Mouse (Mus musculus) stomach, embryonic 15.5 days (tissue): ENCODE measurements around the gene Eif4ebp2. TPM values are rescaled to one million over a fixed set of nuclear protein-coding genes. Genes with fewer than 3 reads are reported as not detected.

Source experiments
- ATAC-seq: fragments of 200-750 bp; cut with Nextera tagmentation; 2 replicates; pipeline ENCODE4 v1.8.0; 2017; ENCODE audit warnings: low read depth, moderate number of reproducible peaks, moderate TSS enrichment; ENCODE audit not compliant: insufficient read depth, low FRiP score
- H3K27ac ChIP-seq: fragments of 300-500 bp; sonication (generic); 2 replicates; pipeline ENCODE4 v1.5.1; 2015; ENCODE audit warnings: mild to moderate bottlenecking, inconsistent platforms
- H3K27me3 ChIP-seq: fragments of 300-500 bp; sonication (generic); replicated peaks from 2 replicates; pipeline ENCODE4 v1.6.1; 2015; ENCODE audit warnings: inconsistent platforms
- H3K36me3 ChIP-seq: fragments of 300-500 bp; sonication (generic); 2 replicates; pipeline ENCODE4 v1.6.1; 2015; ENCODE audit warnings: inconsistent platforms
- H3K4me1 ChIP-seq: fragments of 300-500 bp; sonication (generic); 2 replicates; pipeline ENCODE4 v1.6.1; 2015; ENCODE audit warnings: inconsistent platforms
- H3K4me2 ChIP-seq: fragments of 300-500 bp; sonication (generic); 2 replicates; pipeline ENCODE4 v1.6.1; 2015; ENCODE audit warnings: mild to moderate bottlenecking, inconsistent platforms
- H3K4me3 ChIP-seq: fragments of 300-500 bp; sonication (generic); replicated peaks from 2 replicates; pipeline ENCODE4 v1.5.1; 2015; ENCODE audit warnings: inconsistent platforms
- H3K9ac ChIP-seq: fragments of 300-500 bp; sonication (generic); 2 replicates; pipeline ENCODE4 v1.6.1; 2015; ENCODE audit warnings: inconsistent platforms
- H3K9me3 ChIP-seq: fragments of 300-500 bp; sonication (generic); 2 replicates; pipeline ENCODE4 v1.6.1; 2016; ENCODE audit warnings: inconsistent platforms
- WGBS: fragments of 180-500 bp; shearing (Covaris S2); methylation state at CpG from one replicate; pipeline ENCODE4 v1.1.7; 2015; 5-methylcytosine and 5-hydroxymethylcytosine counted together
- polyA plus RNA-seq: library from polyadenylated mRNA; unstranded; fragments of >200 nt; fragmentation: Nextera tagmentation; extraction: Ambion mirVana; gene quantifications from 2 replicates; pipeline ENCODE4 v1.2.1, GENCODE M21; 2015

Gene Eif4ebp2
- polyA plus RNA-seq = 72.3 and 77.5 TPM in 2 replicates

- Histone ChIP-seq H3K9me3 (no peaks in the 10 kb centered on the region), H3K4me3 (peak within 1 kb of the TSS; percentile 100), H3K9ac (peak within 1 kb of the TSS; percentile 88), H3K4me1 (peaks cover 17% of the 10 kb centered on the region; the same call in 1 of the 2 replicates), H3K27ac (peak within 1 kb of the TSS; percentile 86), H3K27me3 (no peaks in the 10 kb centered on the region), H3K4me2 (peak within 1 kb of the TSS; percentile 68), H3K36me3 (peaks cover 7% of the 10 kb centered on the region)
- 1% methylated on average over 34 of the region's 36 CpGs for WGBS
- ATAC-seq = peak; percentile 98
These were observed at the start of gene Eif4ebp2 for GRCm38 (mm10) chr10:61452645-61453044. Eif4ebp2 (minus strand) TSS chr10:61452661.

- no peaks in the 10 kb centered on the region for H3K27me3 ChIP-seq
- 80% methylated on average over 7 of the region's 7 CpGs for WGBS
- peaks cover 8% of the 10 kb centered on the region for H3K4me1 ChIP-seq
- no peak overlapping the region for H3K4me3 ChIP-seq
- no peak overlapping the region for H3K4me2 ChIP-seq
- H3K9me3 ChIP-seq = no peaks in the 10 kb centered on the region
- no peak for ATAC-seq
- no peak overlapping the region for H3K9ac ChIP-seq
- no peak overlapping the region for H3K27ac ChIP-seq
- H3K36me3 ChIP-seq = no peaks in the 10 kb centered on the region
These were observed 48.3 kb upstream of the Eif4ebp2 start for GRCm38 (mm10) chr10:61500756-61501155.

- 77% methylated on average over 20 of the region's 20 CpGs for WGBS
- no peak for ATAC-seq
- Histone ChIP-seq H3K27ac (no peak overlapping the region), H3K4me1 (peaks cover 14% of the 10 kb centered on the region), H3K27me3 (no peaks in the 10 kb centered on the region), H3K36me3 (no peaks in the 10 kb centered on the region), H3K9ac (no peak overlapping the region), H3K4me2 (no peak overlapping the region), H3K4me3 (no peak overlapping the region), H3K9me3 (no peaks in the 10 kb centered on the region)
These were observed 47.3 kb upstream of the Eif4ebp2 start for GRCm38 (mm10) chr10:61499505-61500466.

- WGBS = 52% methylated on average over 9 of the region's 9 CpGs
- H3K4me2 ChIP-seq = no peak overlapping the region
- no peaks in the 10 kb centered on the region for H3K9me3 ChIP-seq
- H3K4me3 ChIP-seq = no peak overlapping the region
- H3K4me1 ChIP-seq = peaks cover 14% of the 10 kb centered on the region
- no peak overlapping the region for H3K27ac ChIP-seq
- no peaks in the 10 kb centered on the region for H3K27me3 ChIP-seq
- no peaks in the 10 kb centered on the region for H3K36me3 ChIP-seq
- ATAC-seq = no peak
- H3K9ac ChIP-seq = no peak overlapping the region
These were observed 43.8 kb upstream of the Eif4ebp2 start for GRCm38 (mm10) chr10:61496231-61496630.

- Histone ChIP-seq H3K36me3 (no peaks in the 10 kb centered on the region), H3K9me3 (no peaks in the 10 kb centered on the region), H3K4me2 (no peak overlapping the region), H3K27me3 (no peaks in the 10 kb centered on the region), H3K27ac (no peak overlapping the region), H3K4me3 (no peak overlapping the region), H3K4me1 (peaks cover 14% of the 10 kb centered on the region), H3K9ac (no peak overlapping the region)
- 58% methylated on average over 4 of the region's 4 CpGs for WGBS
- ATAC-seq = no peak
These were observed 43.0 kb upstream of the Eif4ebp2 start for GRCm38 (mm10) chr10:61495461-61495860.

- Histone ChIP-seq H3K27ac (no peak overlapping the region), H3K4me1 (peaks cover 14% of the 10 kb centered on the region), H3K36me3 (no peaks in the 10 kb centered on the region), H3K9me3 (no peaks in the 10 kb centered on the region), H3K9ac (no peak overlapping the region), H3K4me2 (no peak overlapping the region), H3K27me3 (no peaks in the 10 kb centered on the region), H3K4me3 (no peak overlapping the region)
- peak; percentile 74; the same call in 1 of the 2 replicates for ATAC-seq
- 12% methylated on average over 11 of the region's 11 CpGs for WGBS
These were observed 39.6 kb upstream of the Eif4ebp2 start for GRCm38 (mm10) chr10:61492040-61492439.

GRCm38 (mm10) chr10:61491573-61491972, 39.1 kb upstream of the Eif4ebp2 start:
- no peak overlapping the region for H3K4me3 ChIP-seq
- peak; percentile 47; the same call in 1 of the 2 replicates for ATAC-seq
- no peak overlapping the region for H3K27ac ChIP-seq
- H3K36me3 ChIP-seq = no peaks in the 10 kb centered on the region
- H3K9ac ChIP-seq = no peak overlapping the region
- H3K27me3 ChIP-seq = no peaks in the 10 kb centered on the region
- no peaks in the 10 kb centered on the region for H3K9me3 ChIP-seq
- H3K4me2 ChIP-seq = no peak overlapping the region
- WGBS = 31% methylated on average over 8 of the region's 8 CpGs
- peaks cover 14% of the 10 kb centered on the region for H3K4me1 ChIP-seq

- no peaks in the 10 kb centered on the region for H3K36me3 ChIP-seq
- H3K9ac ChIP-seq = no peak overlapping the region
- H3K4me3 ChIP-seq = no peak overlapping the region
- H3K9me3 ChIP-seq = no peaks in the 10 kb centered on the region
- no peak overlapping the region for H3K27ac ChIP-seq
- ATAC-seq = no peak
- H3K4me2 ChIP-seq = no peak overlapping the region
- H3K4me1 ChIP-seq = no peaks in the 10 kb centered on the region
- 75% methylated on average over 6 of the region's 6 CpGs for WGBS
- H3K27me3 ChIP-seq = no peaks in the 10 kb centered on the region
These were observed 36.2 kb upstream of the Eif4ebp2 start for GRCm38 (mm10) chr10:61488522-61489110.

- no peak; the same call in 1 of the 2 replicates for ATAC-seq
- H3K27me3 ChIP-seq = no peaks in the 10 kb centered on the region
- H3K4me2 ChIP-seq = no peak overlapping the region
- H3K9ac ChIP-seq = no peak overlapping the region
- no peak overlapping the region for H3K4me3 ChIP-seq
- H3K9me3 ChIP-seq = no peaks in the 10 kb centered on the region
- 84% methylated on average over 8 of the region's 8 CpGs for WGBS
- no peak overlapping the region for H3K27ac ChIP-seq
- H3K36me3 ChIP-seq = no peaks in the 10 kb centered on the region
- no peaks in the 10 kb centered on the region for H3K4me1 ChIP-seq
These were observed 34.3 kb upstream of the Eif4ebp2 start for GRCm38 (mm10) chr10:61486551-61487339.

- Histone ChIP-seq H3K4me2 (no peak overlapping the region), H3K9me3 (no peaks in the 10 kb centered on the region), H3K27ac (no peak overlapping the region), H3K9ac (no peak overlapping the region), H3K36me3 (no peaks in the 10 kb centered on the region), H3K4me1 (no peaks in the 10 kb centered on the region), H3K27me3 (no peaks in the 10 kb centered on the region), H3K4me3 (no peak overlapping the region)
- ATAC-seq = no peak
- 73% methylated on average over 11 of the region's 11 CpGs for WGBS
These were observed 32.3 kb upstream of the Eif4ebp2 start for GRCm38 (mm10) chr10:61484801-61485200.

- WGBS = 86% methylated on average over 7 of the region's 7 CpGs
- ATAC-seq = no peak
- H3K9me3 ChIP-seq = no peaks in the 10 kb centered on the region
- no peaks in the 10 kb centered on the region for H3K27me3 ChIP-seq
- no peaks in the 10 kb centered on the region for H3K36me3 ChIP-seq
- H3K4me1 ChIP-seq = no peaks in the 10 kb centered on the region
- H3K9ac ChIP-seq = no peak overlapping the region
- no peak overlapping the region for H3K27ac ChIP-seq
- no peak overlapping the region for H3K4me3 ChIP-seq
- H3K4me2 ChIP-seq = no peak overlapping the region
These were observed 30.3 kb upstream of the Eif4ebp2 start for GRCm38 (mm10) chr10:61482771-61483170.
